Mouse (Mus musculus) common myeloid progenitor, adult 5-6 weeks (primary cell): Measurements from ENCODE around the gene Ccdc146. TPM values are rescaled to one million over a fixed set of nuclear protein-coding genes. Genes with fewer than 3 reads are reported as not detected.

Experiments
- ATAC-seq: replicated peaks from 2 replicates; pipeline ENCODE4 v1.8.0; 2016; ENCODE audit warnings: low read depth, mild to moderate bottlenecking, moderate TSS enrichment, inconsistent platforms; ENCODE audit not compliant: poor library complexity, severe bottlenecking
- total RNA-seq: library from RNA; stranded (forward); fragments of 200-1000, 187-1606 nt; gene quantifications from 2 replicates; pipeline ENCODE4 v1.2.3, GENCODE M21; 2017

Ccdc146 gene
- total RNA-seq, 1 experiment from 2014 or later, result not detected

- ATAC-seq, result no peak
Observed at GRCm38 (mm10) chr5:21271386-21272354, 152.8 kb downstream of the Ccdc146 start.

- no peak for ATAC-seq
Observed at GRCm38 (mm10) chr5:21270756-21271155, 153.7 kb downstream of the Ccdc146 start.

DNA sequence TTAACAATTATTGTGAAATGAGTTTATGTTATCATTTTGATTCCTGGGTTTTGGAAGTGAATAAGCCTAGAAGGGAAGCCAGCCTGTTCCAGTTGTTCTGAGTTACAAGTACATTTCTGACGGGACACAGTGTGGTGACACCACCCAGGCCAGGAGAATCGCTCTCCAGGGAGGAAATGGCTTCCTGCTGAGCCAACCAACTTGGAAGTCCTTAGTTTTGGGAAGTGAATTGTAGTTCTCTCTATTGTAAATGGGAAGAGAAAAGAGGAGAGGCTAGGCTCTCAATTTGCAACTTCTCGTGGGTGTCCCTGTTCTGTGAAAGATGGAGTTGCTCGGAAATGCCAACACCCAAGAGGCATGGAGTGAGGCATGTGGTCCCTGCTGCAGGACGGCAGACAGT, 155.0 kb downstream of the Ccdc146 start:
- ATAC-seq, result no peak

DNA sequence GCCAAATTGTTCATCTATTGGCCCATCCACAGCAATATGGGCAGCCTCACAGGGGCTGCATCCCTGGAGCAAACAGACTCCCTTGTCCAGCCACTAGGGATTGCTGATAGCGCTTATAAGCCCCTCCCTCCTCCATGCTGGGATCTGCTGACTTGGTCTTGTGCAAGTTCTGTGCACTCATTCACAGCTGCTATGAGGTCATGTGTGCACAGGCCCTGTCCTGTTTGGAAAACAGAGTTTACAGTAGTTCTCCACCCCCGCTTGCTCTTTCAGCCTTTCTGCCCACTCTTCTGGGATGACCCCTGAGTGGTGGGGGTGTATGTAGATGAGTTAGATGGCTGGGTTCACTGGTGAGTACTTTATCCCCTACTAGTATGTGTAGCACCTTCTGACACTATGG, 157.4 kb downstream of the Ccdc146 start:
- ATAC-seq, result peak; percentile 40; the same call in 1 of the 2 replicates

DNA sequence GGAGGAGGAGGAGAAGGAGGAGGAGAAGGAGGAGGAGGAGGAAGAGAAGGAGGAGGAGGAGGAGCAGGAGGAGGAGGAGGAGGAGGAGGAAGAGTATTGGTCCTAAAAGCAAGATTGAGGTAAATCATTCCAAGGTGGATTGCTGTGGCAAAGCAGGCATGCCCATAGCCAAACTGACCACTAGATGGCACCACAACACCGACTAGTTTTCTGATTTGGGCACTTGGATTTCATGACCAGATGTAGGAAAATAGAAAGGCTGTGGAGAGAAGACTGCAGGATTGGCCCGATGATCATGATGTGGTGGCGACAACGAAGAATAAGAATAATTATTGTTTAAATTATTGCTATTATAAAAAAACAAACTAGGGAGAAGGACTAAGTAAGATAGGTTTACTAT, 159.4 kb downstream of the Ccdc146 start:
- peak; percentile 70 for ATAC-seq

DNA sequence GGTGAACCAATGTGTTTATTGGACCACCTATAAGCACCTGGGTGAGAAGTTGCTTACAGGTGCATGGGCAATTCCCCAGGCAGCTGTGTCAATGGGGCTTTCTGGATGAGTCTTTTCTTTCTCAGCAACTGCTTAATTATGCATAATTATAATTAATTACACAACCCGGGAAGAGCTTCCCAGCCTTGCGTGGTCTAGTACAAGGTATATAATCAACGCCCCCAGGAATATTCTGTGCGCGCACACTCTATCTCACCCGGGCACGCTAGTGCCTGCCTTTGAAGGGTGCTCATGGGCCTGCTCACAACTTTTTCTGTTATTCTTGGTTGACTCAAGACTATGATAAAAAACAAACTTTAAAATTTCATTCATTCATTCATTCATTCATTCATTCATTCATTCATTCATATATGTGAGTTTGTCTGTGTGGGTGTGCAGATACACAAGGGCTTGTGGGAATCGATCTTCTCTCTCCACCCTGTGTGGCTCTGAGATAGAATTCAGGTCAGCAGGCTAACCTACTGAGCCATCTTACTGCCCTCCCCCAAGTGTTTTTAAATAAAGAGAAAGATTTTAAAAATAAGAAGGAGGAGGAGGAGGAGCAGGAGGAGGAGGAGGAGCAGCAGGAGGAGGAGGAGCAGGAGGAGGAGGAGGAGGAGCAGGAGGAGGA, 160.0 kb downstream of the Ccdc146 start:
- no peak for ATAC-seq

- peak; percentile 61 for ATAC-seq
Observed at GRCm38 (mm10) chr5:21263202-21264055, 161.0 kb downstream of the Ccdc146 start.

- no peak for ATAC-seq
Observed at GRCm38 (mm10) chr5:21261202-21261844, 163.2 kb downstream of the Ccdc146 start.

DNA sequence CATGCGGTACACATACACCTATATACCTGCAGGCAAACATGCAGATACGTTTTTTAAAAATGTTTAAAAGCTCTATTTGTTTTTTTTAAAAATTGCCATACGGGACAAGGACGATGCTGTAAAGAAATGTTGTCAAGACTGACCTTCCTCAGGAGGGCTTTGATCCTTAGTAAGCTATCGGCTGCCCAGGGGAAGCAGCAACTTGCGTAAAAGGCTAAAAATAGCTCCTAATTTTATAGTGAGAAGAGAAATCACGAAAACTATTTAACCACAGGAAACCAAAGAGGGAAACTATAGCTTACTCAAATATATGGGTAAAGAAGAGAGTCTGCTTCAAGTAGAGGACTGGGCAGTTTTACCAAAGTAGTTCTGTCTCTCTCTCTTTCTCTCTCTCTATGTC, 163.7 kb downstream of the Ccdc146 start:
- no peak for ATAC-seq

DNA sequence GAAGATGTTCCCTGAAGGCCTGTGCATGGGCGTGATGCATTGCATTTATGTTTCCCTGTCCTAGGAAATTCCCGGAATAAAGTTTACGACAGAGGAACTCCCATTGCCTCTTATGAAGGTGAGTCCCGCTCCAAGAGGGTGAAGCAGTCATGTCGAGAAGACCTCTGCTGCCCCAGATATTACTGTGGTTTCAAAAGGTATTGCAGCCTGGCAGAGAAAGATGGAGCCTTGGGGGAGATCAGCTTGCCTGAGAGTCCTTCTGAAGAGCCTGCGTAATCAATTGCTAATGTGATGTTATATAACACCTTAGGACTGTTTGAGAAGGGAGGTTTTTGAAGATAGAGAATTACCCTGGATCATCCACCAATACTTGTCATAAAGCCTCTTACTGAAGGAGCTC, 166.7 kb downstream of the Ccdc146 start:
- no peak for ATAC-seq

GRCm38 (mm10) chr5:21257126-21257525, 167.4 kb downstream of the Ccdc146 start:
- no peak for ATAC-seq

GRCm38 (mm10) chr5:21255551-21256132, 168.8 kb downstream of the Ccdc146 start:
- peak; percentile 74 for ATAC-seq

- 0 out of 2 replicates have a peak, but pooled peaks have one; percentile 21 for ATAC-seq
Observed at GRCm38 (mm10) chr5:21254731-21255525, 169.5 kb downstream of the Ccdc146 start.

- ATAC-seq, result peak; percentile 63; the same call in 1 of the 2 replicates
Observed at GRCm38 (mm10) chr5:21248834-21249233, 175.6 kb downstream of the Ccdc146 start.

GRCm38 (mm10) chr5:21247916-21248315, 176.6 kb downstream of the Ccdc146 start:
- no peak for ATAC-seq

- no peak for ATAC-seq
Observed at GRCm38 (mm10) chr5:21246794-21247193, 177.7 kb downstream of the Ccdc146 start.

DNA sequence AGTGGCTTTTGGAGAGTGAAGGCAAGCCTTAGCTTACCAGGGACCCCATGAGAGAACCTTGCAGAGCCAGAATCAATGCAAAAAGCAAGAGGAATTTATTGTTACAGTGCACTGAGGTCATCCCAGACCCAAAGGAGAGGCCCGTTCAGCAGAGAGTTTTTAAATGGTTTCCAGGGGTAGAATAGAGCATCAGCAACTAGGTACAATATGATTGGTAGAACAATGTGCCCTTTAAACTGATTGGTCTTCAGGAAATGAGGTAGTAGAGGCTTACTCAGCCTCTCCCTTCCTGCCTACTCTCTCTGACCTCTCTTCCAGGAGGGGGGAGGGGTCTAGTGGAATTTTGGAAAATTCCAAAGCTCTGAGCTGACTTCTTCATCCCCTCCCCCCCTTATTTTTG, 179.2 kb downstream of the Ccdc146 start:
- no peak for ATAC-seq

DNA sequence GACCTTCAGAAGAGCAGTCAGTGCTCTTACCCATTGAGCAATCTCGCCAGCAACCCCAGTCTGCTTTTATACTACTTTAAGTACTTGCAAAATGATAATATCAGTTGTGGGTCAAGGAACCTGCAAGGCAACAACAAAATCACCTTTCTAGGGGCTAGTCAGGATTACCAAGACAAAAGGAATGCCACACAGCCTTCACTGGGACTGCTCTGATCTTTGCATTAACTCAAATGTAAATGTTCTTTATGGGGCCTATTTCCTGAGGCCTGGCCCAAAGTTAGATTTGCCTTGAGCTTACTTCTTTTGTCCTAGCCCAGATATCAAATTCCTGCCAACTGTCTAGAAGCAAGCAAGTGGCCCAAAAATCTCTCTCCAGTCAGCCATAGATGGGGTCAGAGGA, 179.9 kb downstream of the Ccdc146 start:
- no peak for ATAC-seq
